Mouse (Mus musculus): ENCODE measurements around the gene Prm3. TPM values are rescaled to one million over a fixed set of nuclear protein-coding genes. Genes with fewer than 3 reads are reported as not detected.
"Not testable (repeated sequence)": the region's sequence is repeated elsewhere in the genome, so short reads cannot be mapped to it uniquely, and the experiment has no call there.

The Prm3 gene
- polyA plus RNA-seq (2017; shearing (Covaris generic)), result not detected

DNA sequence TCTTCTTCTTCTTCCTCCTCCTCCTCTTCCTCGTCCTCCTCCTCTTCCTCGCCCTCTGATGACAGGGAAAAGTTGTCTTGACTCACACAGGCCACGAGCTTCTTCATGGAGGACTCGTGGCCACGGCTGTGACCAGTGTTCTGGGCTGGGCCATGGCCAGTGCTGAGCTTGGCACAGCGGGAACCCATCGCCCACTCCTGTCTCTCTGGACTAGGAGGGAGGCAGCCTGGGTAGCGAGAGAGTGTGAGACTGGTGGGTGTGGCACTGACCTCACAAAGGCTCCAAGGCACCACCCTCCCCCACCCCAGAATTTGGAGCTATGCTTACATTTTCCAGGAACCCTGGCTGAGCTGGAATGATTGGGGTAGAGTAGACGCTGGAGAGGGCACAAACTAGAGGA, at the start of gene Prm3:
Prm3 (minus strand) TSS at position 213 of the 400 bp plus-strand sequence.
- ATAC-seq, result no peak

DNA sequence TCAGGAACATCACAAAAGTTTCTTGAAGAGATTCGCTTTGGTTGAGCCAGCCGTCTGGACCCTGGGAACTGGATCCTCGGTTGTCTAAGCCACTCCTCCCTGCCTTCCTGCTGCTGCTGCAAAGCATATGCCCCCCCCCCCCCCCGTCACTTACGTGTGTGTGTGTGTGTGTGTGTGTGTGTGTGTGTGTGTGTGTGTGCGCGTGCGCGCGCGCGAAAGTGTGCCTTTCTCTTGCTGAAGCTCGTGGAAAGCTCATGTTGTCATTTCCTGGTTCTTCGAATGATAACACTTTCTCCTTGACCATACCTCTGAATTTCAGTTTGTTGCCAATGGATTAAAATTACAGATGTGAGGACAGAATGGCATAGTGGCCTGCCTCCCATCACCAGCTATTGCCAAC, 49.3 kb upstream of the Prm3 start:
- no peak for ATAC-seq

GRCm38 (mm10) chr16:10838487-10839245, 48.0 kb upstream of the Prm3 start:
- no peak for ATAC-seq

- ATAC-seq, result peak; percentile 5
These were observed 47.2 kb upstream of the Prm3 start for GRCm38 (mm10) chr16:10837903-10838302.

DNA sequence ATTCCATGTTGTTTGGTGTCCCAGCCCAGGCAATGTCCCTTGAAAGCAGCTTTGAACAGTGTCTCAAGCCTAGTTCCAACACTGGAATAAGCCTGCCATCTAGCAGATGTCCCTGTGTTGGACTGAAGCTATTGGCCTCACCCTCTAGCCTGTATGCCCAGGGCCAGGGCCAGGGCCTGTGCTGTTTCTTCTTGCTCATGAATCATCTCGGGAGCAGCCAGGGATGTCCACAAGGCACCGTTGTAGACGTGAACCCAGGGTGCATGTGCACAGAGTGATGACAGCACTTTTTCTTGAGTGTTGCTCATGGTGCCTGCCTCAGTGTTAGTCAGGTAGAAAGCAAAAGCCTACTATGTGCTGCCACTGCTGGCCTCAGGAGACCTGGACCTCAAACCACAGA, 46.5 kb upstream of the Prm3 start:
- no peak for ATAC-seq

- ATAC-seq, result no peak
These were observed 45.7 kb upstream of the Prm3 start for GRCm38 (mm10) chr16:10836388-10836787.

DNA sequence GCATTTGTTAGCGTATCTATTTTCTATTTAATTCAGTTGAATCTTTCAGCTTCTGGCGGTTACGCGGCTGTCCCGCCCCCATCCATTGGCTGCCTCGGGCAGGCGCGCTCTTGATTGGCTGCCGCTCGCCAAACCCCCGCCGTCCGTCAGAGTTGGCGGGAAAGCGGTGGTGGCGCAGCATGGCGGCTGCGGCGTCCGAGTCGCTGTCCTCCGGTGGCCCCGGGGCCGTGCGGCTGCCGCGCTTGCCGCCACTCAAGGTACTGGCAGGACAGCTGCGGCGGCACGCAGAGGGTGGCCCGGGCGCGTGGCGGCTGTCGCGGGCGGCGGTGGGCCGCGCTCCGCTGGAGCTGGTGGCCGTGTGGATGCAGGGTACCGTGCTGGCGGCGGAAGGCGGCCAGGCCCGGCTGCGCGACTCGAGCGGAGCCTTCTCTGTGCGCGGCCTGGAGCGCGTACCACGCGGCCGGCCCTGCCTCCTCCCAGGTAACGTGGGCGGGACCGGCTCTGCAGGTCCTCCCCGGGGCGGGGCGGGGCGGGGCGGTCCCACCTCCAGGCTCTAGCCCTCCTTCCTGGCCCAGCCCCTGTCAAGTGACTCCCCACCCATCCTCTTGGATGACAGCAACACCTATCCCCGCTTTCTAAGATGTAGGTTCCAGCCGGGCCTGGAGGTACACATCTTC, 44.3 kb upstream of the Prm3 start, which contains the start of gene Rmi2:
Rmi2 (plus strand) TSS at position 149 of the 677 bp plus-strand sequence.
- peak; percentile 89 for ATAC-seq

DNA sequence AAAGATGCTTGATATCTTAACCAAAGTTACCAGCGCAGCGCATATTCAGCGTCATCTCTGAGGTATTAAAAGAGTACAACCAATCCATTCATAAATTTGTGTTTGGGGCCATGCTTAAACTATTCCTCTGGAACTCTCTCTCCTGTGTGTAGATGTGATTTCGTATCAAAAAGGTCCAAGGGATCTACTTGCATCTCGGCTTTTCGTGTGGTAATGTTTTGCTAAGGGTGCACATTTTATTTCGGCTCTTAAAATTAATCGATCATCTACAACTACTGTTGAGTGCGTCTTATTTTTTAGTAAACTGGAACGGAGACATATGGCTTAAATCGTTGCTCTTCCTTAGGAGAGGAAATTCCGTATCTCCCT, 43.8 kb upstream of the Prm3 start:
- no peak for ATAC-seq

DNA sequence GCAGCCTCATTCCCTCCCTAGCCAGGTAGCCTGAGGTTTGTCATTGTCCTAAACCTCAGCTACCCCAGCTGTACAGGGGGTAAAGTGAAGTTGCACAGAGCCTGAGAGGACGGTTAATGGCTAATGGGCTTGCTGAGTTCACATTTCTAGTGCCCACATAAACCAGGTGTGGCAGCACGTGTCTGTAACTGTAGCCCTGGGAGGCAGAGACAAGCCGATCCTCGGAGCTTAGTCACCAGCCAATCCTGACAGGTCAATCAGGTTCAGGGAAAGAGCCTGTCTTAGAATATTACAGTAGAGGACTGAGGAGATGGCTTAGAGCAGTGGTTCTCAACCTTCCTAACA, 37.7 kb upstream of the Prm3 start:
- no peak for ATAC-seq

DNA sequence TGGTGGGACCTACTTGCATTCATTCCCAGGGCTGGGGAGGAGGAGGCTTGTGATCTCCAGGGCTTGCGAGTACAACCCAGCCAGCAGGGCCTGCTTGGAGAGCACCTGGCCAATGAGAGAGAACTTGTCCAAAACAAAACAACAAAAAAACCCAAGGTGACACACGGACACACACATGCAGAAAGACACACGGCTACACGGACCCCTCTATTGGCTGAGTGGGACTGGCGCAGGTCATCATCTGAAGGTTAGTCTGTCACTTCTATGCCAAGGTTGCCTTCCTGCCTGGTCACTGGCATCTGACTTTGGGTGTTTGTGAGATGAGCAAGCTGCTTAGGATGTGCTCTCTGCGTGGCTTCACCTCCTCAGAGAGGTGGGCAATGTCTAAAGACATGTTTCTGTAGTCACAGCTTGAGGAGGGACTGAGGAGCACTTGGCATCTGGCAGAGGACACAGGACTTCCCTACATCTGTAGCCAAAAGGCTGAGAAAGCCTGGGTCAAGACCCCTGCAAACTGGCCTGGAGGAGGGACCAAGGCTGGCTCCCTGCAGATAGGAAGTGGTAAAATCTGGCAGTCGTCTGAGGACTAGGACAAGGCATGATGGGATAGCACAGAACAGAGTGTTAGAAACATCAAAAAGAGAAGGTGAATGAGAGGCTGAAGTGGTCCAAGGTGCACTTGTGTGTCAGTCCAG, 37.2 kb upstream of the Prm3 start:
- no peak for ATAC-seq

- no peak for ATAC-seq
These were observed 36.6 kb upstream of the Prm3 start for GRCm38 (mm10) chr16:10827269-10827668.

DNA sequence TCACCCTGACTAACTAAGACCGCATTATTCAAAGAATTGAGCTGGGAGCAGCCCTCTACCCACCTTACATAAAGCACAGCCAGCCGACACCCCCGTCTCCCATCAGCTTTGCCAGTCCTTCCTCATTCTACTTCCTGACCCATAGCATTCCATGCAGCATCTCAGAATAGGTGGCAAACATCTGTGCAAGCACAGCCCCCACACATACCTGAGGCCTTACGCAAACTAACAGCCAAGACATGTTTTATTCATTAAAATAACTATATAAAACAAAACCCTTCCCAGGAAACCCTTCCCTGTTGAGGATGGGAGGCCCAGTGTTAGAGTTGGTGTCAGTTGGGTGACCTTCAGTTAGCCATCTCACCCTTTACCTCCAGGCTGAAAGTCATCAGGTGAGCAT, 35.1 kb upstream of the Prm3 start:
- no peak for ATAC-seq

- ATAC-seq, result no peak
These were observed 33.8 kb upstream of the Prm3 start for GRCm38 (mm10) chr16:10824536-10824935.

- no peak for ATAC-seq
These were observed 30.7 kb upstream of the Prm3 start for GRCm38 (mm10) chr16:10821387-10821786.

DNA sequence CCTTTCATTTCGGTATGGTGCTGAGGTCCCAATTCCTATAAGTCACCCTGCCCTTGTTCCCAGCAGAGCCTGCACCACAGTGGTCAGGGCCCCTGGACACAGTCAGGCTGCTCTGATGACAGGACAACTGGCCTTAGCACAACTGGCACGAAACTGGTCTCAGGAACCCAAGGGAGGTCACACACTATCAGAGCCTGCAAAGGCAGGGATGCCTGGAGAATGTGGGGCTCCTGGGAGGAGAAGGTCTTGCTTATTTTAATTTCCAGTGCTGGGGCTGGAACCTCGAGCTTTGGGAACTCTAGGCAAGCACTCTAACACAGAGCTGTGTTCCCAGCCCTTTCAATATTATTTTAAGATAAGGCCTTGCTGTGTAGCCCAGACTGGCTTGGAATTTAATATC, 29.3 kb upstream of the Prm3 start:
- no peak for ATAC-seq

DNA sequence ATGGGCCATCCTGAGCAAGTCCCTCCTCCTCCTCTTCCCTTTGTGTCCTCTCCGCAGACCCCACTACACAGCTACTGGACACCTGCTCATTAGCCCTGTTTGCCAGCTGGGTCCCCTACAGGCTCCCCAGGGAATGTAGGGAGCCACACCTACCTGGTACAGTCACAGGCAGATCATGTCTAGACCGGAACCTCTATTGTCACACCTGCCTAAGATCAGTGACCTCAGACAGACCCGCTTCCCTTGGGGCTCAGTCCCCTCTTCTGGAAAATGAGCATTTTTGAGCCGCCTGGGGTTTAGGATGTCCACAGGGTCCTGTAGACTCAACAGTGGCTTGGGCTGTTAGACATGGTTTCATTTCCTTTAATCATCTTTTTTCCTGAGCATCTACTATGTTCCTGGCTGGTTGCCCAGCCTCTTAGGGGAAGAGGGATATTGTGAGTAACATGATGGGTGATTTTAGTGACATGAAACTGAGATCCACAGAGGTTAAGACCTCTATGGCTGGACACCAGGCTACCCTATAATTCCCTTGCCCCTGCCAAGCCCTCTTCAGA, 27.9 kb upstream of the Prm3 start:
- ATAC-seq, result no peak

DNA sequence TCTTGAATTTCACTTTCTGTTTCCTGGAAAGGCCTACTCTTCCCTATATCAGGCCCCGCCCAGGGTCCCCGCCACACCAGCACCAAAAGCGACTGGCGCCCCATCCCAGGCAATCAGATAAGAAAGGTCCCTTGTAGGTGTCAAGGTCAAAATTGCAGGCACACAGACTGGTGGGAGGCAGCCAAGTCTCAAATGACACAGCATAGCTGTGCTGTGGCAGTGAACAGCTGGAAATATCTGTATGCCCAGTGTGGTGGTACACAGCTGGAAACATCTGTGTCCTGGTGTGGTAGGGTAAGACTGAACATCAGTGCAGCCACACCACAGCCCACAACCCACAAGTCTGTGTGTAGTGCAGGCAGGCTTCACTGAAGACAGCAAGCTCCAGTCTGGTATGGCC, 24.1 kb upstream of the Prm3 start:
- peak; percentile 46 for ATAC-seq

GRCm38 (mm10) chr16:10813726-10814125, 23.0 kb upstream of the Prm3 start:
- peak; percentile 40 for ATAC-seq

DNA sequence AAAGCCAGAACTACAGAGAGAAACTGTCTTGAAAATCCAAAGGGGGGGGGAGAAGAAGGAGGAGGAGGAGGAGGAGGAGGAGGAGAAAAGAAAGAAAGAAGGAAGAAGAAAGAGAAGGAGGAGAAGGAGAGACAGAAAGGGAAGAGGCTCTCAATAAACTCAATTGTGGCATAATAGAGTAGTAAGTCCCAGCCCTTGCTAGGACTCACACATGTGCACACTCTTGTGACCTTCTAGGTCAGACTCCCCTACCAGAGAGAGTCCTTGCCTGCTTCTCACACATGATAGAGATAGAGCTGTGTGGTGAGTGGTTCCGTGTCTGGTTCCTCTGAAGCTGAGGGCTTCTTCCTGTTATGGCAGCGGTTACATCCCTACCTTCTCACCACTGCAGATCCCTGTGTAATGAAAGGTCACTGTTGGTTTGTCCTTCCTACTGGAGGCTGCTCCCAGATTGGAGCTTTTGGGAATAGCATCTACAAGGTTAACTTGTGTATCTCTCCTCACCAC, 22.2 kb upstream of the Prm3 start, which contains the start of gene Gm11172:
Gm11172 (plus strand) TSS at position 51 of the 507 bp plus-strand sequence.
- peak; percentile 48 for ATAC-seq

DNA sequence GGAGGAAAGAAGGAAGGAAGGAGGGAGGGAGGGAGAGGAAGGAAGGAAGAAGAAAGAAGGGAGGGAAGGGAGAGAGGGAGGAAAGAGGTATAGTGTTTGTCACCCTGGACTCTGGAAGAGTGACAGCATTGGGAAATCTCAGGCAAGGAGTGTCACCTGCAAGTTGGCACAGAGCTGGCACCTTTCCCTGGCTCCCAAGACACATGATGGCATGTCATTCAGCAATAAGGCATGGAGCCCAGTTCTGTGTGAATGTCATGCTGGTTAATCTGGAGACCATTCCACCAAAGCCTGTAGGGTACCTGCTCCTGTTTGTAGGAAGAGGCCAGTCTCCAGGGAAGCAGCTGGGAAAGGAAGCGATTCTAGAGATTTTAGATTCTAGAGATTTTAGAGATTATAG, 19.7 kb upstream of the Prm3 start:
- no peak for ATAC-seq

GRCm38 (mm10) chr16:10805789-10806527, 15.2 kb upstream of the Prm3 start, which contains the start of gene Prm1:
Gene Prm1 (minus strand): TSS chr16:10805839.
- peak; percentile 49 for ATAC-seq

DNA sequence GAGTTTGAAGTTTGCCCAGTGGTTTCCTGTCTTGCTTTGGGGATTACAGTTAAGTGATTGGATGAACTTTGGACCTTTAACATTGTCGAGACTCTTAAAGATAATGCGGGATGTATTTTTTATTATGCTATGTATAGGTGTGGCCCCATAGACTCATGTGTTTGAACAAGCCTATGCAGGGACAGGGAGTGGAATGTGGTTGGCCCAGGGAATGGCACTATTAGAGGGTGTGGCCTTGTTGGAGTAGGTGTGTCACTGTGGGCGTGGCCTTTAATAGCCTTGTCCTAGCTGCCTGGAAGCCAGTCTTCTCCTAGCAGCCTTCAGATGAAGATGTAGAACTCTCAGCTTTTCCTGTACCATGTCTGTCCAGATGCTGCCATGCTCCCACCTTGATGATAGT, 11.7 kb upstream of the Prm3 start:
- ATAC-seq, result not testable (repeated sequence)

Data from CD4-positive, CD25-positive, alpha-beta regulatory T cell, adult 4 months (primary cell).